Mouse (Mus musculus) spleen, adult 2 months (tissue): Measurements from ENCODE around the gene Cacna2d3.

Experiments used
- CTCF ChIP-seq: fragments of 200-500 bp; IDR thresholded peaks from 2 replicates; pipeline ENCODE4 v1.5.1; 2011; ENCODE audit warnings: mild to moderate bottlenecking, inconsistent platforms; ENCODE audit not compliant: insufficient read depth, insufficient read length, insufficient replicate concordance; ENCODE audit errors: extremely low read depth
- POLR2A ChIP-seq: fragments of 200-500 bp; IDR thresholded peaks from 2 replicates; pipeline ENCODE4 v1.6.1; 2011; ENCODE audit warnings: low read depth, low read length, inconsistent platforms

DNA sequence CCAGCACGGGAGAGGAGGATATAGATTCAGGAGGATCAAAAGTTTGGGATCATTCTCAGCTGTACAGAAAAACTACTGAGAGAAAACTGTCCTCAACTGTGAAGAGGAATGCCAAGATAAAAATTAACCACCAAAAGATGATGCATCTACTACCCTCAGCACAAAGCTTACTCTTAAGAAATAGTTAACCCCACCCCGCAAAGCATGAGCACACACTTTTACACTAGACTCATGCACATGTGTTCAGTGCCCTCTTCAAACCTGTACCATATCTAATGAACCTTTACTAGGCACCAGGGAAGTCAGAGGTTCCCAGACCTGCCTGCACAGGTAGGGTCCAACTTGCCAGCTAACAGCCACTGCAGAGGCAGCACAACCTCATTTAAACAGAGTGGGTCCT lies 771.2 kb downstream of the Cacna2d3 start:
- no peak for TF ChIP-seq CTCF
- no peak for TF ChIP-seq POLR2A
